Mouse (Mus musculus) heart, embryonic 11.5 days (tissue): ENCODE data around the gene Lrrc8b. TPM values are rescaled to one million over a fixed set of nuclear protein-coding genes. Genes with fewer than 3 reads are reported as not detected.

Source experiments
- ATAC-seq: fragments of 200-750 bp; cut with Nextera tagmentation; replicated peaks from 2 replicates; pipeline ENCODE4 v1.8.0; 2017; ENCODE audit warnings: moderate library complexity; ENCODE audit not compliant: insufficient number of reproducible peaks, low FRiP score, low TSS enrichment
- H3K27ac ChIP-seq: fragments of 300-500 bp; sonication (generic); 2 replicates; pipeline ENCODE4 v1.5.1; 2014; ENCODE audit warnings: mild to moderate bottlenecking, low read depth, low read length
- H3K27me3 ChIP-seq: fragments of 300-500 bp; sonication (generic); 2 replicates; pipeline ENCODE4 v1.6.1; 2014; ENCODE audit warnings: mild to moderate bottlenecking, low read length, mixed read lengths; ENCODE audit not compliant: control insufficient read depth, insufficient read depth
- H3K36me3 ChIP-seq: fragments of 300-500 bp; sonication (generic); 2 replicates; pipeline ENCODE4 v1.6.1; 2014; ENCODE audit warnings: mild to moderate bottlenecking, low read length, moderate library complexity, mixed read lengths; ENCODE audit not compliant: control insufficient read depth, insufficient read depth
- H3K4me1 ChIP-seq: fragments of 300-500 bp; sonication (generic); 2 replicates; pipeline ENCODE4 v1.6.1; 2014; ENCODE audit warnings: low read length; ENCODE audit not compliant: control insufficient read depth, insufficient read depth
- H3K4me2 ChIP-seq: fragments of 300-500 bp; sonication (generic); 2 replicates; pipeline ENCODE4 v1.6.1; 2014; ENCODE audit warnings: mild to moderate bottlenecking, moderate library complexity
- H3K4me3 ChIP-seq: fragments of 300-500 bp; sonication (generic); 2 replicates; pipeline ENCODE4 v1.5.1; 2014; ENCODE audit warnings: low read depth, low read length
- H3K9ac ChIP-seq: fragments of 300-500 bp; sonication (generic); 2 replicates; pipeline ENCODE4 v1.6.1; 2014; ENCODE audit warnings: mild to moderate bottlenecking, low read depth, low read length, moderate library complexity
- H3K9me3 ChIP-seq: fragments of 300-500 bp; sonication (generic); replicated peaks from 2 replicates; pipeline ENCODE4 v1.6.1; 2016; ENCODE audit warnings: low read length; ENCODE audit not compliant: control insufficient read depth
- WGBS: fragments of 180-500 bp; shearing (Covaris S2); extraction: QIAGEN DNeasy Blood & Tissue Kit; methylation state at CpG from one replicate; pipeline ENCODE4 v1.1.7; 2014; ENCODE audit not compliant: insufficient replicate concordance; 5-methylcytosine and 5-hydroxymethylcytosine counted together
- polyA plus RNA-seq: library from polyadenylated mRNA; unstranded; fragments of >200 nt; fragmentation: Nextera tagmentation; extraction: Ambion mirVana; gene quantifications from 2 replicates; pipeline ENCODE4 v1.2.1, GENCODE M21; 2014

Lrrc8b gene
- polyA plus RNA-seq, 1 experiment from 2014 or later: 6.2 TPM

DNA sequence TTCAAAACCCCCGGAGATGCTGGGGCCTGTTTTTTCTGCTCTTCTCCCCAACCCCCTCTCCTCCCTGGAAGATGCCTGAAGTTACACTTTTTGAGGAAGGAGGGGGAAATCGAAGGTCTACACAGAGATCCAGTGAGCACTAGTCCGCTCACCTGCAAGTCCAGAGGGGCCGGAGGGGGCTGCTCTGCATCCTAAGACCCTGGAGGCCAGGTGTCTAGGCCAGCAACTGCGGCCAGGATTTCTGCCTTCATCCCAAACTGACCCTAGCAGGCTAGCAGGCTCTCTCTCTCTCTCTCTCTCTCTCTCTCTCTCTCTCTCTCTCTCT, 104.4 kb downstream of the Lrrc8b start:
- Histone ChIP-seq H3K4me3 (peak overlapping the region; percentile 93), H3K9me3 (no peaks in the 10 kb centered on the region), H3K27ac (peak overlapping the region; percentile 99), H3K36me3 (peaks cover 4% of the 10 kb centered on the region; the same call in 1 of the 2 replicates), H3K9ac (peak overlapping the region; percentile 91), H3K4me1 (peaks cover 51% of the 10 kb centered on the region), H3K27me3 (no peaks in the 10 kb centered on the region), H3K4me2 (peak overlapping the region; percentile 86)
- no peak for ATAC-seq
- WGBS: 0% methylated on average over 5 of the region's 5 CpGs

DNA sequence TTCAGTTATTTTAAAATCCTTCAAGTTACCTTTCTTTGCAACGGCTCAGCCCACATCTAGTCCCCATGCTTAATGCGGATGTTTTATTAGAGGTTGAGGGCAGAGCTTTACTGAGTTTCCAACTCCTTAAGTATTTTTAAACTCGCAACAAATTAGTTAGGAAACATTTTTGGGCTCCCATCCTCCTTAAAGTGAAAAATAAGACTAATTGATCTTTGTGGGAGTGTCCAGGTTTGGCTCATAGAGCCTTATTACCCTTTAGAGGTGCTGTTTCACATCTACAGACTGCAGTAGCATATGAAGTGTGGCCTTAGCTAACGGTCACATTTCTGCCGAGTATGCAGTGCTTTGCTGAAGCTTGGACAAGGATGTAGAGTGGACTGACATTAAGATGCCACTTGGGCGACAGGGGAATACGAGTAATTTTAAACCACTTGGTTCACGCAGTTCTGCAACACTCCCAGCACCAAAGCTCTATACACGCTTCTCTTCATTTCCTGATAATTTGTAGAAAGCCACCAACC, 104.9 kb downstream of the Lrrc8b start:
- 32% methylated on average over 9 of the region's 9 CpGs for WGBS
- Histone ChIP-seq H3K36me3 (peaks cover 4% of the 10 kb centered on the region; the same call in 1 of the 2 replicates), H3K4me1 (peaks cover 57% of the 10 kb centered on the region), H3K9ac (peak overlapping the region; percentile 91), H3K9me3 (no peaks in the 10 kb centered on the region), H3K27ac (peak overlapping the region; percentile 99), H3K4me2 (peak overlapping the region; percentile 86), H3K27me3 (no peaks in the 10 kb centered on the region), H3K4me3 (peak overlapping the region; percentile 93)
- no peak for ATAC-seq

DNA sequence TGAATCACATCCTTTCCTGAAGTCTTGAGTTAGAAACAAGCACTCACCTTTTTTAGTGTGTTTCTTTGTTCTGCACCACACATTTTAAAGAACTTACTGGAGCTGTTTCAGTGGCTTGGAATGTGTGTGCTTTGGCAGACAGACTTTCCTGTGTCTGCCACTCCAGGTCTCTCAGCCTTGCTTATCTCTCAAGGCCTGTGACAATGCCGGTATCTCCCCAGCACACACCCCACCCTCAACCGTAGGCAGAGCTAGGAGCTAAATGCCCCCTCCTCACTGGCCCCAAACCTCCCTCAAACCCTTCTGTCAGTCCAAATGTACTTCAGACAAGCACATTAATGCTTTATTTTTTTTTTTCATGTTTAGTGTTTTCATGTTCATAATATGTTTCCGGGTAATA, 107.9 kb downstream of the Lrrc8b start:
- Histone ChIP-seq H3K36me3 (peaks cover 4% of the 10 kb centered on the region; the same call in 1 of the 2 replicates), H3K4me1 (peaks cover 56% of the 10 kb centered on the region), H3K9me3 (no peaks in the 10 kb centered on the region), H3K4me2 (peak overlapping the region; percentile 44), H3K9ac (peak overlapping the region; percentile 50; the same call in 1 of the 2 replicates), H3K27ac (peak overlapping the region; percentile 85), H3K27me3 (no peaks in the 10 kb centered on the region), H3K4me3 (peak overlapping the region; percentile 24; the same call in 1 of the 2 replicates)
- ATAC-seq: peak; percentile 64
- 32% methylated on average over 3 of the region's 3 CpGs for WGBS

DNA sequence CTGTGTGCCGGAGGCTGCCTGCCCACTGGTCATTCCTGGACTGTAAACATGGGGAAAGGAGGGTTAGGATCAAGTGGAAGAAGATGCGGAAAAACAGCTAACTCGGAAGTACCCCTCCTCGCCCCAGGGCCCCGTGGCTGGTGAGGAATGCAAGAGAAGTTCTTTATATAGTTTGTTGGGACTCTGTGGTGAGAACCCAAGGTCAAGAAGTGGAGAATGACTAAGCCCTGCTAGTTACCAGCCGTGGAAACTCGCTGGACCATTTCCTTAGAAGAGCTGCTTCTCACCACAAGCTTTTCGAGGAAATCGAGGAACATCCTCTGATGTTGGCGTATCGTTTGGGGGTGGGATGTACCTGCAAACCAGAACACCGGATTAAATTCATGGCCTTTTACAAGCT, 109.4 kb downstream of the Lrrc8b start:
- 69% methylated on average over 12 of the region's 12 CpGs for WGBS
- peak overlapping the region; percentile 25 for H3K4me2 ChIP-seq

DNA sequence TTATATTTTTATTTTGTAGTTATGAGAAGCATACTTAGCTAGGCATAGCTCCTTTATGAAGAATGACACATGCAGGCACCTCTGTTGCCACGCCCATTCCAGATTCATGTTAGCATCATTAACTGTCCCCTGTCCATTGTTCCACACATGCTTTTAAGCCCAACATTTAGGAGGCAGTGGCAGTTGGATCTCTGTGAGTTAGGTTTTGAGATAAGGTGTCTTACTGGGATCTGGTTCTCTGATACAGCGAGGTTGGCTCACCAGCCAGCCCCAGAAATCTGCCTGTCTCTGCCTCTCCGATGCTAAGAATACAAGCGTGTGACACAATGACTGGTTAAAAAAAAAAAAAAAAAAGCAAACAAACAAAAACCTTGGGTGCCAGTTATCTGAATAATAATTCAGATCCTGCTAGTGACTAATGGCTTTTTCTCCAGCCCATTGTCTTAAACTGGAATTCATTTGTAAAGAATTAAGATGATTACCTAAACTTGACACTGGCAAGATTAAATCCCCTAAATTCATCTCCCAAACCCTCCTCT, 110.6 kb downstream of the Lrrc8b start:
- Histone ChIP-seq H3K27ac (no peak overlapping the region), H3K4me1 (peaks cover 63% of the 10 kb centered on the region), H3K9me3 (no peaks in the 10 kb centered on the region), H3K4me2 (no peak overlapping the region), H3K27me3 (no peaks in the 10 kb centered on the region), H3K36me3 (peaks cover 4% of the 10 kb centered on the region; the same call in 1 of the 2 replicates), H3K9ac (no peak overlapping the region), H3K4me3 (no peak overlapping the region)
- WGBS: 77% methylated on average over 4 of the region's 4 CpGs
- no peak for ATAC-seq

More for the DNA sequence above, 109.4 kb downstream of the Lrrc8b start:
- no peaks in the 10 kb centered on the region for H3K9me3 ChIP-seq
- H3K27ac ChIP-seq: peak overlapping the region; percentile 85; the same call in 1 of the 2 replicates
- H3K4me3 ChIP-seq: no peak overlapping the region
- peaks cover 62% of the 10 kb centered on the region for H3K4me1 ChIP-seq
- H3K36me3 ChIP-seq: peaks cover 4% of the 10 kb centered on the region; the same call in 1 of the 2 replicates
- no peaks in the 10 kb centered on the region for H3K27me3 ChIP-seq
- no peak for ATAC-seq
- H3K9ac ChIP-seq: no peak overlapping the region

DNA sequence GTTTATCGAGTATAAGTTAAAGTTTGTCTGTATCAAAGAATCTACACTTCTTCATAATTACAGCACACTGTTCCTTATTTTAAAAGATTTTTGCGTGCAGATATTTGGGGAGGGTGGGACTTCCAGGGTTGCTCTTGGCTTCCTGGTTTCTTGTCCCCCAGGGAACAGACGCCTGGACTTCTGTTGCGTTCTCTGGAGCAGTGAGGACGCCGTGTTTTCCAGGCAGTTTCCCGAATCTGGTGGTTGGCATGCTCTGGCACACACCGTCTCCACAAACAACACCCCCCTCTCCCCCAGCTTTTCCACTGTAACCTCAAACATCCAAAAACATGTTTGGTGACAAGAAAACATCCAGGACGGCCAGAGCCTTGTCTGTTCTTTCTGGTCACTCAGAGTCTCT, 111.2 kb downstream of the Lrrc8b start:
- WGBS: 80% methylated on average over 9 of the region's 9 CpGs

DNA sequence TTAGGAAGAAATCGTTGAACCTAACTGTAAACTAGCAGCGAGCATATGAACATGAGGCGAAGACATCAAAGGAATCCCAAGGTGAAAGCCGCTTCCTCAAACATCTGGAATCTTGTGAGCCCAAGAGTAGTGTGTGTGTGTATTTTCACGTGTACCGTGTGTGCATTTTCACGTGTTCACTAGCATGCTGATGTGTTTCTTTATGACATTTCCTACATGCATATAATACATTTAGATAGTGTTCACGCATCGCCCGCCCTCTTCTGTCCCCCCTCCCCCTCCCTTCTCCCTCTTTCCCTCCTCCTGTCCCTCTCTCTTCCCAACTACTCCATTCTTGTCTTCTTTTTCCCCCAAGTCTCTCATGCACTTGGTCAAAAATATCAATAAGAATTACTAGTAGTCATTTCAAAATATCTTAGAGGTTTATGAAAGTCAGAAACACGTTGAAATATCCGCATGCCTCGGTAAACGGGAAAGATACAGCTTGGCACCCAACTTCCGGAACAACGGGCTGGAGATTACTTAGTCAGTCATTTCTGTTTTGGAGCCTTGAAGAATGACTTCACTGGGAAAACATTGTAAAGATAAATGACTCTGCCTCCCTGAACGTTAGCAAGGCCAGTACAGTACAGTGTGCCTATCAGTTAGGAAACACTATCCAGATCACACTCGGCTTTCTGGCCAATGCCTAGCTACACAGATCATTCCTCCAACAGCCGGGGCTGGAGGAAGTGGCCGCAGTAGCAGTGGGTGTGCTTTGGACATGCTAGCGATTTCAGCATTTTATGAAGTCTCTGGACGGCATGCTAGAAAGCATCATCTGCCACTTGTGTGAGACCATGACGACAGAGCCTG, 112.1 kb downstream of the Lrrc8b start:
- Histone ChIP-seq H3K9ac (peak overlapping the region; percentile 23; the same call in 1 of the 2 replicates), H3K4me1 (peaks cover 54% of the 10 kb centered on the region), H3K36me3 (peaks cover 4% of the 10 kb centered on the region; the same call in 1 of the 2 replicates), H3K27ac (peak overlapping the region; percentile 88), H3K4me2 (peak overlapping the region; percentile 52), H3K9me3 (no peaks in the 10 kb centered on the region), H3K4me3 (no peak overlapping the region), H3K27me3 (no peaks in the 10 kb centered on the region)
- peak; percentile 86 for ATAC-seq
- 51% methylated on average over 23 of the region's 23 CpGs for WGBS

More for the DNA sequence above, 111.2 kb downstream of the Lrrc8b start:
- Histone ChIP-seq H3K36me3 (peaks cover 4% of the 10 kb centered on the region; the same call in 1 of the 2 replicates), H3K9ac (no peak overlapping the region), H3K9me3 (no peaks in the 10 kb centered on the region), H3K4me1 (peaks cover 62% of the 10 kb centered on the region), H3K27ac (peak overlapping the region; percentile 88), H3K4me3 (no peak overlapping the region), H3K27me3 (no peaks in the 10 kb centered on the region), H3K4me2 (no peak overlapping the region)
- no peak for ATAC-seq

DNA sequence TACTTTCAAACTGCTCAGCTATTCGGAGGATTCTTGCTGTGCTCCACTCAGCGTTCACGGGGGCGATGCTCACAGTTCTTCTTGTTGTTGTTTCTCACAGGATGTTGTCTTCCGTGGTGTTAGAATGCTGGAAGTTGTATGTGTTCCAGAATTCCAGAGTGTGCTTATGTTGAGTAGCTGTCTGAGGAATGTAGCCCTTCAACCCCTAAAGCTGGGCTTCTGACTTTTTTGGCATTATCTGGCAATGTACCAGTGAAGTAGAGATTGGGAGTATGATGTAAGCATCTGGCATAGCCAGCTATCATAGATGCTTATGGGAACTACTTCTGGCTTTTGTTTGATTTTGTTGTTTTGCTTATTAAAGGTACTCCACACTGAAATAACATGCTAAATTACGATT, 115.0 kb downstream of the Lrrc8b start:
- ATAC-seq: no peak

More for the DNA sequence above, 115.0 kb downstream of the Lrrc8b start:
- Histone ChIP-seq H3K27me3 (no peaks in the 10 kb centered on the region), H3K9me3 (no peaks in the 10 kb centered on the region), H3K9ac (no peak overlapping the region), H3K4me3 (no peak overlapping the region), H3K36me3 (peaks cover 4% of the 10 kb centered on the region), H3K4me1 (peaks cover 26% of the 10 kb centered on the region), H3K4me2 (no peak overlapping the region), H3K27ac (no peak overlapping the region)
- 69% methylated on average over 6 of the region's 6 CpGs for WGBS
